Mouse (Mus musculus): ENCODE measurements around the gene Btbd35f22. TPM values are rescaled to one million over a fixed set of nuclear protein-coding genes. Genes with fewer than 3 reads are reported as not detected.
"Not testable (repeated sequence)": the region's sequence is repeated elsewhere in the genome, so short reads cannot be mapped to it uniquely, and the experiment has no call there.

Btbd35f22 gene
- not detected in 2 replicates for polyA plus RNA-seq (2014; fragmentation: Nextera tagmentation; extraction: Ambion mirVana)

GRCm38 (mm10) chrX:32047529-32047928 lies at the start of gene Btbd35f22:
Btbd35f22 (plus strand) TSS chrX:32047829.
- not testable (repeated sequence) for H3K4me3 ChIP-seq (ENCODE audit: low read depth, low read length); ATAC-seq (ENCODE audit: low read depth); H3K4me2 ChIP-seq (ENCODE audit: low read depth, low read length); H3K9ac ChIP-seq (replicated peaks; ENCODE audit: low read depth, low read length); H3K27me3 ChIP-seq (ENCODE audit: control insufficient read depth, insufficient read depth, low read length); H3K9me3 ChIP-seq (ENCODE audit: control insufficient read depth, low read length); H3K36me3 ChIP-seq (ENCODE audit: control insufficient read depth, insufficient read depth, low read length); H3K27ac ChIP-seq (ENCODE audit: low read depth, low read length); H3K4me1 ChIP-seq (ENCODE audit: control insufficient read depth, insufficient read depth, low read length)
- no CpG with 5 or more reads among the region's 3 CpGs for WGBS

Other genes with a start within 250 kb of the Btbd35f22 start
- gene Gm21637, start 85.8 kb upstream of the Btbd35f22 start, polyA plus RNA-seq (2014; fragmentation: Nextera tagmentation; extraction: Ambion mirVana) = not detected in 2 replicates
- not detected in 2 replicates for gene Btbd35f2, start 230.6 kb downstream of the Btbd35f22 start, polyA plus RNA-seq (2014; fragmentation: Nextera tagmentation; extraction: Ambion mirVana)

Data from neural tube, embryonic 14.5 days (tissue).